Mouse (Mus musculus) erythroblast, adult 5-6 weeks (primary cell): ENCODE data around the gene Rpgr. TPM values are rescaled to one million over a fixed set of nuclear protein-coding genes. Genes with fewer than 3 reads are reported as not detected.

Experiments
- ATAC-seq: replicated peaks from 2 replicates; pipeline ENCODE4 v1.8.0; 2016; ENCODE audit warnings: moderate number of reproducible peaks, mild to moderate bottlenecking, moderate TSS enrichment, inconsistent platforms; ENCODE audit not compliant: poor library complexity, low FRiP score, severe bottlenecking
- total RNA-seq, 2 experiments: library from RNA; stranded (forward) in 1 of 2; stranded (reverse) in 1 of 2; fragments of 150-400 nt in 1 of 2; fragments of 200-764, 138-1000 nt in 1 of 2; gene quantifications; 2 replicates each; pipeline versions ENCODE4 v1.2.3 to v1.2.4; 2015 to 2017; ENCODE audit warnings: low replicate concordance in 2 of 2

Rpgr gene
- total RNA-seq (2015; ENCODE audit: low replicate concordance), result 0.58 and 1.7 TPM in 2 replicates
- 3.2 and 3.9 TPM in 2 replicates for total RNA-seq (2017; ENCODE audit: low replicate concordance)

DNA sequence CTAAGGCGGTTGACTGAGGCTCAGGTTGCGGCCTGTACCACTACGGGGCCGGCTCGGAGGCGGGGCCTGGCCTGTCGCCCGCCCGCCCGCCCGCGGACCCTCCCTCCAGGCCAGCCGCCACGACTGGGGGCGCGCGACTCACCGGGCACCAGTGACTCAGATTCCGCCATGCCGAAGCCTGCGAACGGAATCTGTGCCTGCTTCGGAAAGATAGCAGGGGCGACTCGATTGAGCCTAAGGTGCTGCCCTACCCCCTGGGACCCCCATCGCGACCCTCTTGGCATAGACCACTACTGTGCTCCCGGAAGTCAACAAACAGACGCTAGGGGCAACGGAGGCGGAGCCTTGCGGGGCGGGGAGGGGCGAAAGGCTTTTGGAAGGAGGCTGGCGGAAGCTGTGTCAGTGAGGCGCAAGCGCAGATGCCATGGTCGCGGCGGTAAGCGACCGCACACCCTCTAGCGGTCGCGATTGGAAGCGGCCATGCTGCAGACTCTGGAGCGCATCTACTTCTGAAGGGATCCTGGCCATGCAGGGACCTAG lies at the start of gene Rpgr:
Gene Rpgr (minus strand): TSS at position 511 of the 540 bp plus-strand sequence.
- peak; percentile 99 for ATAC-seq

DNA sequence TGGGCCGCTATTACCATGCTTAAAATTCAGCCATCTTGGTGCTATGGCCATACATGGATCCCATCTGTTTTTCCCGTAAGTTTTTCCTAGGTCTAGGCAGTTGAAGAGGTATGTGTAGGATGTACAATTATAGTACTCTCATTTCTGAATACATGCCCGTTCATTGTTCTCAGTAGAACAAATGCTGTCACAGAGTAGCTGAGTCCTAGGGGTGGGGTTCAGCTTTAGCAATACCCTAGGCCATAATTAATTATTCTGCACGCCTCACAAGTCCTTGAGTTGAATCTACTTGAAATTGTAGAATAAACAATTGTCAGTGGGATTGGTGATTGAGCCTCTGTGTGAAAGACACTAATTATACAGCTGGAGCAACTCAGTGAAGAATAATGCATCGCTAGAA lies 41.5 kb upstream of the Rpgr start:
- no peak for ATAC-seq

DNA sequence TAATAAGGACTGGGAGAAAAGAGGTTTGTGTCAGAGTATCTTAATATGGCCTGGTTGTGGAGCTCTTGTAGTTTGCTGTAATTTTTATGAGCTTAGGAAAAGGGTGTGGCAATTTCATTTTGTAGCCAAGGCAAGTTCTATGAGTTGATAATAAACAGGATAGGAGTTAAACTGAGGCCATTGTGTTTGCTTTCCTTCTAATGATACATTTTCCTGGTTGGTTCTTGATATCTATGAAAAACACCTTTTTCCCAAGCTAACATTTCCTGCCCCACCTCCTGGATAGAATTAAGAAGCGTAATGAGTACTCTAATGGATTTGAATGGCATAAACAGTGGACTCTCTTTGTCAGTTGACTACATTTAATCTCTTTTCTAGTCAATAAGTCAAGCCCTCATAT lies 41.1 kb upstream of the Rpgr start:
- ATAC-seq, result no peak

DNA sequence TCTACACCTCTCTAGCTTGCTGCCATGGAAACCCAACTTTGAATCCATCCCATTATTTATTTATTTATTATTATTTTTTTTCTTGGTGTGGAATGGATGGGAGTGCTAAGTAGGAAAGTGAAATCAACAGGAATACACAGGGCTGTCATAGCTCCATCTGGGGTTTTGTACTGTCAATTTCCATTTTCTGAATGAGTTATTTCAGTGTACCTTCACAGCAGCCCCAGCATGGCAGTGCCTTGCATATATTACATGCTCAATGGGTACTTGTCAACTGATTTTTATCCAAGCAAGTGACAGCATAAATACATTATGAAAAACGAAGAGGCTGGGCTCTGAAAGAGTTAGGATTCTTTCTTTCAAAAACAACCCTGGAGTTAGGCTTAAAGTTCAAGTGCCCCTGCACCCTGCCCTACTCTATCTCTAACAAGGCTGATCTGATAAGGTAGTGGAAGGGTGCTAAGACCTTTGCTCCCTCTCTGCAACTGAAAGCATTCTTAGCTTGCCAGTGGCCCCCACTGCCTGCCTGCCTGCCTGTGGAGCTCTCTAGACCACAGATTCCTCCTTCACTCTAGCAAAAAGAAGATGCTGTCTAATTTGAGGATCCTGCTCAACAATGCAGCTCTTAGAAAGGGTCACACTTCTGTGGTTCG lies 35.3 kb upstream of the Rpgr start, which contains the start of gene Otc:
Gene Otc (plus strand): TSS at position 454 of the 653 bp plus-strand sequence.
- no peak for ATAC-seq

DNA sequence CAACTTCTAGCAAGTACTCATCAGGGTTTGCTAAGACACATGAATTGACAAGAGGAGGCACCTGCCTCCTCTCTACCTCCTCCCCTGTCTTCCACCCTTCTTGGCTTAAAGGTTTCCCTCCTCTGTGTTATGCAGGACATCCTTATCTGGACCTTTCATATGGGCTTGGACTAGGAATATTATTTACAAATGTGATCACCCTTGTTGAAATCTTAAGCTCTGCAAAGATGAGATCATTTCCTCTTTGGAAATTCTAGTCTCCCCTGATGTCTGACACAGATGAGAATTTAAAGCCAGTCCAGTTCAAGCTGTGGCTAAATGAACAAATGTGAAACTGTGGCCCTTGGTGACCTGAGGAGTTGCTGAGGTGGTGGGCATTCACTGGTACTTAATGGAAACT lies 34.6 kb upstream of the Rpgr start:
- no peak for ATAC-seq

DNA sequence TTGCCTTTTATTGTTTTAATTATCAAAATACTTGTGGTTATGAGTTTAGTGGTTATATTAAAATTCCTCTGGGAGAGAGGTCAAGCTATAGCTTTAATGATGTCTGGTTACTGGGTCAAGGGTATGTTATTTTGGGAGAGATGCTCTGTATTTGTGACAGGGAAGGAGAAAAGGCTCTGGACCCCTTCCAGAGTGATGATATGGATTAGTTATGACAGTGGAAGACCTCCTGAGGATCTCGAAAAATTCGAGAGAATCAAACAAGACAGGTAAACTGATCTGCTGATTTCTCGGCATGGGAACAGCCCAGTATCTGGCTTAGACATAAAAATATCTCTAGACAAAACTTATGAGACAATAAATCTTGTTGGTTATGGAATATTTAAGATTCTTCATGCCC lies 27.2 kb upstream of the Rpgr start:
- no peak for ATAC-seq

DNA sequence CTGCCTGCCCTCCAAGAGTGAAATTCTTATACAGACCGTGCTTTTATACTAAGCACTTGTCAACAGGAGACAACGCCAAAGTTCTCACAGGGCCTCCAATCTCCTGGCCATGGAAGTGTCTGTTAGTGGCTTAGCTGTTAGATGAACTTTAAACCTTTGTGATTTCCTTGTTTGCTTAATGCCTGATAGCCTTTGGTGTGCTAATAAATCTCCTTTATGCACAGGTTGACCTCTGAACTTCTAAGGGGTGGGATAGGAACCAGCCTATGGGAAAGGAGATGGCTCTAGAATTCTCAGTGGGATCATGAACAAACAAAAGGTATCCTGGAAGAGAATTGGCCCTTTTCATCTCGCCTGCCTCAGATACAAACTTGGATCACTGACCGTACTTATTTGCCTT lies 22.8 kb upstream of the Rpgr start:
- no peak for ATAC-seq

DNA sequence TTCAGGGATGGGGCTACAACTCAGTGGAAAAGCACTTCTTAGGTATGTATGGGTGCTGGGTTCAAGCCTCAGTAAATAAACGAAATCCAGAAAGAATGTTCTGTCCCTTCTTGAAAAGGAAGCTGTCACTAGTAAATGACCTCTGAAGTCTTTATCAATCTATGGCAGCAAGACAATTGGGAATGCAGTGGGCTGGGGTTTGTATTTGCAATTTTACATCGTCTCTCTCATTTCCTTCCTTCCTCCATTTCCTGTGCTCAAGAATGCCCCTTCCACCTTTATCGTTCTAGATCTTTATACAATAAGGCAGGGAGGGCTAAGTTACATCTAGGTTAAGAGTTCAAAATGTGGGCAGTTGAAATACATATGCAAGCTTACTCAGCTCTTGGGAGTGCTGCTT lies 17.9 kb upstream of the Rpgr start:
- no peak for ATAC-seq

DNA sequence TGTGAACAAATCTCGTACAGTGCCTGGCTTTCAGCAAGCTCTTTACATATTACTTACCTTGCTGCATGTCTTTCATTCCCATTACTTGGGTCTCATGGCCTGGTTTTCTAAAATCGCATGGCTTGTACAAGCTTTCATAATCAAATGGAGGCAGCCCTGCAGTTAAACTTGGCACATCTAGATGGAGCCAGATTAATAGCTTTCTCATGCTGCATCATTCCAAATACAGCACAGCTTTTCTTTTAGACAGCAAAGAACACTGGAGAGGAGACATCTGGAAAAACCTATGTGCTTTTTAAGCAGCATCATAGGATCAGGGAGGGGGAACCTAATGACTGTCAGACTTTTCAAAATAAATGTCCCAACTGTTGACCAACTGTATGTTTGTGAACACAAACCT lies 16.3 kb upstream of the Rpgr start:
- no peak for ATAC-seq

DNA sequence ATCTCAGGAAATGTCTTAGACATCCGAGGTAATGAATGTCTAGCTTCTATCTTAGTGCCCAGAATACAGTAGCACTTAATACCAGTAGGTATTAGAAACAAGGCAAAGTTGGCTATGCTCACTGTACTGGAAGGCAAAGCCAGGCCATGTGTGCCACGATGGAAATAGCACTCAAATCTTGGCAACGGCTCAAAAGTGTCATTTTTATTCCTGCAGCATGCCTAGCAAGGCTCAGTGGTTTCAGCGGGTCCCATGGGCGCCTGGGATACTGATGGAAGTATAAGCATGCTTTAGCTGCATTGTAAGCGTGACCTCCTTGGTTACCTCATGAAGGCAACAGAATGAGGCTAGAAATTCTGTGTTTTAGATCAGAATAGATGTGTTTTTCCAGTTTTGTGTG lies 2.6 kb upstream of the Rpgr start:
- no peak for ATAC-seq

DNA sequence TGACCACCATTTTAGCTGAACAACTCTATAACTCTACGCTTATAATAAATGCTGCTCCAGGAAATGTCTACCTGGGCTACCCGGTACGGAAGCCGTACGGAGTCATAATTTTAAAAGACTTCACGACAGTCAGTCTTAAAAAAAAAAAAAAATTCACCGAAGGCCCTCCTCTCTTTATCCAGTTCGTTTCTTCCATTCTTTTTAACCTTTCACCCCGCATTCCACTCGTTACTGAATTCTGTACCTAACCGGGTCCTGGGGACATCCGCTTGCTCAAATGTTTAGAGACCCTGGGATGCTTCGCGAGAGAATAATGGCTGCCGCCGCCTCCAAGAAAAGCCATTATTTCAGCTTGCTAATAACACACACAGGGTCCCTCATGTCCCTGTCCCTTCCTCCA lies 748 bp downstream of the Rpgr start:
- 0 out of 2 replicates have a peak, but pooled peaks have one; percentile 19 for ATAC-seq

DNA sequence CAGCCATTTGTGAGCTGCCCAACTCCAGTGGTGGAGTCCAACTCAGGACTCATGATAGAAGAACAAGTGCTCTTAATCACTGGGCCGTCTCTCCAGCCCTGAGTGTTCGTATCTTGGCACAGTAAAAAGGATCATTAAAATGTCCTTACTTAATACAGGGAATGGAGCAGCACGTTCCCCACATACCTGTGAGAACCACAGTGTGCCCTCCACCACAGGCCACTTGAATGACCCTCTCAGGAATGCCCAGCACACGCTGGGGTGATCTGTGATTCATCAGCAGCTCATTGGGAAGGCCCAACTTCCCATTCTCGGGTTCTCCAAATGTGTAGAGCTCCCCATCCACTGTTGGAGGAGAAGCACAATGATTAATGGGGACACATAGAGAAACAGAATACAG lies 10.8 kb downstream of the Rpgr start:
- no peak for ATAC-seq

DNA sequence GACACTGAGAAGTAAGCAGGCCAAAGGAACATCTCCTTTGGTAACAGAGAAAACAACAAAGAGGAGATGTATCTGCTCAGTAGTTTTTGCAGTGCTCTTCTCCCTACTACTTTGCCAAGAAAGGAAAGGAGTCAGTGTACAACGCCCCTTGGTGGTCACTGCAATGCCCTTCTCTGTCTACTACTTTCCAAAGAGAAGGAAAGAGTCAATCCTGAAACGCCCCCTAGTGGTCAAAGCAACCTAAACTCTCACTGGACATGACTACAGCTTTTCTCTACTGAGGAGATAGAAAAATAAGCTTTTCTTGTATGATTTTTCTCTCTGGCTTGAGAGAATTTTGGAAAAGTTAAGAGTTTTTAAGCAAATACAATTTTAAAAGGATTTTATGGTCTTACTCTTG lies 15.4 kb downstream of the Rpgr start:
- no peak for ATAC-seq

DNA sequence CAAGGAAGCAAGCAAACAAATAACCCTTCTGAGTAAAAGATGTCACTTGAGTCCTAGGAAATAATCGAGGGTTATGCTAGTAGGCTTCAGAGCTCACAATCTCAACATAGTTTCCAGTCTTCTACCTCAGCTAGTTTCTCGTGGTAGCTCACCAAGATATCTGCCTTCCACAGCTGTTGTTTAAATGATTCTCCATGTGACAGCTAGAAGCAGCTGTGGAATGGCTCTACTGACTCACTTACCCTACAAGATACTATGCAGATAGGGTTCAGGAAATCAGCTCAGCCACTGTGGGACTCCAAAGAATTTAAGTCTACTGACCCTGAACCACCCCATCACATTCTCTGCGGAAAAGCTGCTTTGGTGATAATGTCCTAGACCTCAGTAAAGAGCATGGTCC lies 64.3 kb downstream of the Rpgr start:
- ATAC-seq, result no peak

DNA sequence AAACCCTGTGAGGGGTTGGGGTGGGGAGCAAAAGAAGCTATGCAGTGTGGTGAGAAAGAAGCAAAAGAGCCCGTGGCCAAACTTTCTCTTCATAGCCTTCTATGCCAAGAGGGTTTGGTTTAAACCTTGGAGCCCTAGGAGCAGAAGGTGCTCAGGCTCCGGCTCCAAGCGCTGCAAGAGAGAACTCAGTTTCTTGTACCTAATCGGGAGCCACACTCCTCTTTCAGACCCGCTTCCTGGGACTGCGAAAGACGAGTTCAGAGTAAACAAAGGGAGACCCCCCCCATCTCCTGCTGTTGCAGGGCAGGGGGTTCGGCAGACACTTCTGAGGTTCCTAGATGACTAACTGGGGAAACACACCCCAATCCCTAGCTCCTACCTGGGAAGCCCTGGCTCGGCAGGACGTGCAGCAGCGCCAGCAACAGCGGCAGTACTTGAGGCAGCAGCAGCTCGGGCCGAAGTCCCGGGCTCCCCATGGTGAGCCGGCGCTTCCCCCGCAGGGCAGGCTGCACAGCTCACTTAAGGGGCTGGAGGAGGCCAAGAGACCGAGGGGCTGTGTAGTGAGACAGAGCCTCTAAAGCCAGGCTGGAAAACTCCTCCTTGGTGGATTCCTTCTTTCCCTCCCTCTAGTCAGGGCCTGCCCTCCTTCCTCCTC lies 99.5 kb downstream of the Rpgr start, which contains the start of gene Srpx:
Gene Srpx (minus strand): TSS at position 645 of the 655 bp plus-strand sequence.
- ATAC-seq, result no peak

DNA sequence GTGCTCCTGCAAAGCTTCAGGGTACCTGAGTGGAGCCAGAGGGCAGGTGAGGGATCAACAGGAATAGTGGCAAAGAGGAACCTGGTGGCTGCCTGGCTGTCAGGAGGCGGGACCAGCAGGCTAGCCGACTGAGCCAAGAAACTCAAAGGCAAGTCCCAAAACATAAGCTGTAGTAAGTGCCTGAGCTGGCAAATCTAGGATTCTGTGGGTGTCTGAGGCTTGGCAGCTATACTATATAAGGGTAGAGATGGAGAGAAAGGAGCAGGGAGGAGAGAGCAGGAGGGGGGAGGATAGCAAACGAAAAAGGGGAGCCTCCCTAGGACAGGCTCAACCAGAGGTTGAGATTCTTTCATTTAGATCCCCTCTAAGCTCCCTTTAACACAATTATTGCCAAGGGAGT lies 100.9 kb downstream of the Rpgr start:
- ATAC-seq, result no peak

DNA sequence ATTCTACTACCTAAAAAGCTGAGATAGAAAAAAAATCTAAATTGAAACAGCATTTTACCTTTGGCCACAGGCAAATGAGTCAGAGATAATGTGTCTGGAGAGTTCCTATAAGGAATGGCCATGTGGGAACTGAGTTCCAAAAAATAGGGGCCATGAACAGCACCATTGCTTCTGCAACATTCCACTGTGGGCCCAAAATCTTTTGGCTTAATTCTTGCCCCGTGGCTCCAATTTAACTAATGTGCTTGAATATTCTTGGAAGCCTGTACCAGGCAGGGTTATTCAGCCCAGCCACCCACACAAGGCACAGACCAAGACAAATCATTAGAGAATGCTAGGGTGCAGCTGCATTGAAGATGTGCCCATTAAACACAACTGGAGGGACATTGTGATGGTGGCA lies 106.0 kb downstream of the Rpgr start:
- ATAC-seq, result no peak

DNA sequence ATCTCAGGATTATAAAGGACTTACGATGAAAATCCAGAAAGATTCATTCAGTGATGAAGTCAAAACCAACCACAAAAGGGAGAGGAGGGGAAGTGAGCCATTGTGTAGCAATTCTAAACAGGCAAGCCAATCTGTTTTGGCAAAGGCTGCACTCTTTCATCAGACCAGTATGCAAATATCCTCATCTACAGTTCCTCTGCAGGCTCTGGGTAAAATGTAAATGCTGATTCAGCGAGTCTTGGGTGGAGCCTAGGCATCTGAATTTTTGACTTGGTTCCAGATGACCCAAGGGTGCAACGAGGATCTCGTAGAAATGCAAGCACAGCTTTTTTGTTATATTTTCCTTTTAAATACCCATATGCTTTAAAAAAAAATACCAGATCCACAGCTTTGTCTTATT lies 108.2 kb downstream of the Rpgr start:
- ATAC-seq, result no peak

DNA sequence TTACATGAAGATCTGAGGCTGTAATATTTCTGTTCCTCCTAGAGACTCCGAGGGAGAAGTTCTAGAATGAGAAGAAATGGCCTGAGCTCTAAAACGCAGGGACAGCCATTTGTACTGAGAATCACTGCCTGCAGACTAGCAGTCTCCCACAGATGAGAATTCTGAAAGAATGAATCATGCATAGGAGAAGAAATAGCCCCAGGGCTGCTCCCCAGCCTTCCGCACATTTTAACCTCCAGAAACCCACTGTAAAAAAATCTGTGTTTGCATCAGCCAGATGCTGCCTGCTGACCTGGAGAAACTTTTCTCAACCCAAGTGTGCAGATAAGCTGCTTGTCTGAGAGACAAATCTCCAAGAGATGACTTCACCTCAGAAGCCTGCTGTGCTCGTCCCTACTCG lies 111.2 kb downstream of the Rpgr start:
- ATAC-seq, result no peak

DNA sequence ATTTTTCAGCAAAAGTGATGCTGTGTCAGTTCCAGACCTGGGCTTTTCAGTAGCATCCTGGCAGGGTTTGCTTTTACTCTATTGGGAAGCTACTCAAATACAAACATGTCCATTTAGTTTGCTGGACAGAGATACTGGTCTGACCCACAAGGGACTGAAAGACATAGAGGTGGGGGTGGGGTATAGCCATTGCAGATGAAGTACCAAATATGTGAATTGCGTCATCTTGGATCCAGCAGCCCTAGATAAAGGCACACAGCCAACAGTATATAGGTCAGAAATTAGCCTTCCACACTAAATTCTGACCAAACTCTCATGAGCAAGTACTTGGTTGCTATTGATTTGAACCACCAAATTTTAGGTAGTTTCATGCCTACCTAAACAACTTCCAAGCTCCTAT lies 114.0 kb downstream of the Rpgr start:
- no peak for ATAC-seq

DNA sequence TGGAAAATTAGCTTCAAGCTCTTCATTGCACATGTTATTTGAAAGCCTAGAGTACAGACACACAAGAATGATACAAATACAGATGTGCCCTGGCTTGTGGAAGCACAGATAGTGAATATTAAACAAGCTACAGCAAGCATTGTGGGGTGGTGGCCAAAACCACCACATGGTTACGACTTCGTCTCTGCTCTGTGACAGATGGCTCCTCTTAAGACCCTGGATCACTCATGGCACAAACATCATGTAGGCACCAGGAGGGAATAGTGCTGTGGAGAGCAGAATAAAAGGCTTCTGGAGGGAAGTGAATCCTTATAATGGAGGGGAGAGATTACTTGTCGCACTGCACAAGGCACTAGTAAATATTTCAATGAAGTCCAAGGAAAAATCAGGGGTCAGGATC lies 120.9 kb downstream of the Rpgr start:
- no peak for ATAC-seq
